ENCODE assay signal across 8 mouse cellular contexts in the genomic region with DNA sequence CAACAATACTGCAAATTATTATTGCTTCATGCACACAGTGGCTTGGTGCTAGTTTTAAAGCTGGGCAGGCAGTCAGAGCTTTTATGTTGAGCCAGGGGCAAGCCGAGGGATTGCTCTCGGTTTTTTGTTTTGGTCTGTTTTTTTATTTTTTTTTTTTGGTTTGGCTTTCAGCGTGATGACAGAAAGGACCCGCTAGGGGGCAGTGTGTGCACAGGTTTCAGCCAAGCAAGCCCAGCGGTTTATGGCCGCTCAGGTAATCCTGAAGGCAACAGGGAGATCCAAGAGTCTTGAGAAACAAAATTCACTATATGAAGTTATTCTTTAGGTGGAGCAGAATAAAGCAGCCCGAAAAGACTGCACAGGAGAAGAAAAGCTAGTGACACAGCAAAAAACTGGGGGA.
A peak's percentile ranks its signal among the peaks of the same experiment; 100 is the strongest.
DNase-seq lines count a peak whose midpoint lies in the region; ATAC-seq lines count a peak whose summit lies in the region.

No protein-coding gene starts in this region.

- peaks cover 31% of the 10 kb centered on the region for H3K4me1 ChIP-seq in embryonic facial prominence, embryonic 10.5 days
- peaks cover 25% of the 10 kb centered on the region for H3K4me1 ChIP-seq in heart, embryonic 13.5 days
- 0 out of 2 replicates have a peak, but pooled peaks cover 11% of the 10 kb centered on the region for H3K4me1 ChIP-seq in kidney, embryonic 16.5 days (ENCODE audit: insufficient read depth, low read length)
- H3K4me1 ChIP-seq in liver, embryonic 16.5 days (ENCODE audit: control insufficient read depth, low read depth, low read length) = no peaks in the 10 kb centered on the region; the same call in 1 of the 2 replicates
- H3K4me1 ChIP-seq in neural tube, embryonic 15.5 days = peaks cover 25% of the 10 kb centered on the region

- H3K27me3 ChIP-seq in embryonic facial prominence, embryonic 10.5 days (replicated peaks; ENCODE audit: low read depth, poor library complexity, severe bottlenecking) = peaks cover 21% of the 10 kb centered on the region
- 0 out of 2 replicates have a peak, but pooled peaks cover 3% of the 10 kb centered on the region for H3K27me3 ChIP-seq in heart, embryonic 13.5 days (replicated peaks)
- no peaks in the 10 kb centered on the region for H3K27me3 ChIP-seq in kidney, embryonic 16.5 days (ENCODE audit: insufficient read depth, low read length)
- no peaks in the 10 kb centered on the region for H3K27me3 ChIP-seq in liver, embryonic 16.5 days (ENCODE audit: control insufficient read depth, insufficient read depth, low read depth, low read length)
- H3K27me3 ChIP-seq in neural tube, embryonic 15.5 days (replicated peaks) = no peaks in the 10 kb centered on the region

- H3K4me3 ChIP-seq in embryonic facial prominence, embryonic 10.5 days = no peak overlapping the region
- H3K4me3 ChIP-seq in heart, embryonic 13.5 days = no peak overlapping the region
- H3K4me3 ChIP-seq in kidney, embryonic 16.5 days (ENCODE audit: low read length) = 0 out of 2 replicates have a peak overlapping the region, but pooled peaks have one; percentile 15
- no peak overlapping the region for H3K4me3 ChIP-seq in liver, embryonic 16.5 days (ENCODE audit: low read depth, low read length)
- H3K4me3 ChIP-seq in neural tube, embryonic 15.5 days (replicated peaks) = no peak overlapping the region

- peak; percentile 82 for DNase-seq in adrenal gland, postnatal 10 days
- DNase-seq in embryonic facial prominence, embryonic 10.5 days (ENCODE audit: low spot score) = peak; percentile 80
- peak; percentile 55 for DNase-seq in urinary bladder, adult 2 months (ENCODE audit: low spot score)

- H3K9ac ChIP-seq in heart, embryonic 13.5 days = peak overlapping the region; percentile 57; the same call in 1 of the 2 replicates
- H3K9ac ChIP-seq in kidney, embryonic 16.5 days (replicated peaks; ENCODE audit: low read length) = no peak overlapping the region
- no peak overlapping the region for H3K9ac ChIP-seq in liver, embryonic 16.5 days (ENCODE audit: low read depth, low read length)
- 0 out of 2 replicates have a peak overlapping the region, but pooled peaks have one; percentile 17 for H3K9ac ChIP-seq in neural tube, embryonic 15.5 days (replicated peaks)

- no peak overlapping the region for H3K27ac ChIP-seq in embryonic facial prominence, embryonic 10.5 days (replicated peaks)
- no peak overlapping the region for H3K27ac ChIP-seq in heart, embryonic 13.5 days (replicated peaks)
- no peak overlapping the region for H3K27ac ChIP-seq in kidney, embryonic 16.5 days (ENCODE audit: low read length)
- H3K27ac ChIP-seq in liver, embryonic 16.5 days (ENCODE audit: low read length) = no peak overlapping the region
- H3K27ac ChIP-seq in neural tube, embryonic 15.5 days (replicated peaks) = no peak overlapping the region

- peak; percentile 49 for ATAC-seq in CD4-positive, CD25-positive, alpha-beta regulatory T cell, adult 4 months
- ATAC-seq in heart, embryonic 13.5 days (ENCODE audit: extremely low read depth, insufficient number of reproducible peaks, low FRiP score, low TSS enrichment) = no peak
- ATAC-seq in kidney, embryonic 16.5 days (ENCODE audit: low FRiP score, low TSS enrichment) = no peak
- ATAC-seq in liver, embryonic 16.5 days (ENCODE audit: low read depth) = no peak
- ATAC-seq in neural tube, embryonic 15.5 days (ENCODE audit: low FRiP score) = no peak

- WGBS in embryonic facial prominence, embryonic 10.5 days = 3% methylated on average over 7 of the region's 7 CpGs
- 1% methylated on average over 7 of the region's 7 CpGs for WGBS in heart, embryonic 13.5 days
- WGBS in kidney, embryonic 16.5 days = 2% methylated on average over 7 of the region's 7 CpGs
- 3% methylated on average over 7 of the region's 7 CpGs for WGBS in liver, embryonic 16.5 days (ENCODE audit: insufficient replicate concordance)
- under 1% methylated on average over 7 of the region's 7 CpGs for whole genome bisulfite sequencing in neural tube, embryonic 15.5 days

- H3K36me3 ChIP-seq in embryonic facial prominence, embryonic 10.5 days (replicated peaks) = no peaks in the 10 kb centered on the region
- no peaks in the 10 kb centered on the region for H3K36me3 ChIP-seq in heart, embryonic 13.5 days
- H3K36me3 ChIP-seq in kidney, embryonic 16.5 days (ENCODE audit: insufficient read depth, low read length) = no peaks in the 10 kb centered on the region
- H3K36me3 ChIP-seq in liver, embryonic 16.5 days (ENCODE audit: control insufficient read depth, insufficient read depth) = no peaks in the 10 kb centered on the region
- no peaks in the 10 kb centered on the region for H3K36me3 ChIP-seq in neural tube, embryonic 15.5 days

- H3K4me2 ChIP-seq in heart, embryonic 13.5 days = peak overlapping the region; percentile 63
- H3K4me2 ChIP-seq in kidney, embryonic 16.5 days (replicated peaks; ENCODE audit: low read depth, low read length) = peak overlapping the region; percentile 38; the same call in 1 of the 2 replicates
- H3K4me2 ChIP-seq in liver, embryonic 16.5 days (ENCODE audit: low read depth, low read length) = peak overlapping the region; percentile 33
- H3K4me2 ChIP-seq in neural tube, embryonic 15.5 days = peak overlapping the region; percentile 36

- no peaks in the 10 kb centered on the region for H3K9me3 ChIP-seq in embryonic facial prominence, embryonic 10.5 days
- H3K9me3 ChIP-seq in heart, embryonic 13.5 days = no peaks in the 10 kb centered on the region
- no peaks in the 10 kb centered on the region for H3K9me3 ChIP-seq in kidney, embryonic 16.5 days (ENCODE audit: low read length)
- no peaks in the 10 kb centered on the region for H3K9me3 ChIP-seq in liver, embryonic 16.5 days (replicated peaks; ENCODE audit: control insufficient read depth, low read length)
- H3K9me3 ChIP-seq in neural tube, embryonic 15.5 days (replicated peaks) = no peaks in the 10 kb centered on the region

Comparison
In these comparisons a context has a peak if more than half of its experiments do, and no peak if none do; other contexts are left out.
1. H3K9ac ChIP-seq: peak in heart, embryonic 13.5 days (single experiment) and neural tube, embryonic 15.5 days (single experiment); none in kidney, embryonic 16.5 days (single experiment) and liver, embryonic 16.5 days (single experiment).
2. Peak in every context shown above with its lines, with median percentiles within 50 percentile points of each other: DNase-seq and H3K4me2 ChIP-seq.